Mouse (Mus musculus) frontal cortex, adult 2 months (tissue): ENCODE data around the gene Siae. TPM values are rescaled to one million over a fixed set of nuclear protein-coding genes. Genes with fewer than 3 reads are reported as not detected.
A peak's percentile ranks its signal among the peaks of the same experiment; 100 is the strongest.

Experiments used
- DNase-seq, 2 experiments: peaks; one replicate each; pipeline ENCODE4 v3.0.0; 2022; ENCODE audit warnings: low spot score in 1 of 2; ENCODE audit errors: extremely low spot score in 1 of 2
- polyA plus RNA-seq: library from polyadenylated mRNA; depleted of rRNA; stranded (reverse); fragments of >200 nt; gene quantifications from 2 replicates; pipeline ENCODE4 v1.2.3, GENCODE M21; 2012; rRNA removed

Gene Siae
- 14.2 and 14.5 TPM in 2 replicates for polyA plus RNA-seq

DNA sequence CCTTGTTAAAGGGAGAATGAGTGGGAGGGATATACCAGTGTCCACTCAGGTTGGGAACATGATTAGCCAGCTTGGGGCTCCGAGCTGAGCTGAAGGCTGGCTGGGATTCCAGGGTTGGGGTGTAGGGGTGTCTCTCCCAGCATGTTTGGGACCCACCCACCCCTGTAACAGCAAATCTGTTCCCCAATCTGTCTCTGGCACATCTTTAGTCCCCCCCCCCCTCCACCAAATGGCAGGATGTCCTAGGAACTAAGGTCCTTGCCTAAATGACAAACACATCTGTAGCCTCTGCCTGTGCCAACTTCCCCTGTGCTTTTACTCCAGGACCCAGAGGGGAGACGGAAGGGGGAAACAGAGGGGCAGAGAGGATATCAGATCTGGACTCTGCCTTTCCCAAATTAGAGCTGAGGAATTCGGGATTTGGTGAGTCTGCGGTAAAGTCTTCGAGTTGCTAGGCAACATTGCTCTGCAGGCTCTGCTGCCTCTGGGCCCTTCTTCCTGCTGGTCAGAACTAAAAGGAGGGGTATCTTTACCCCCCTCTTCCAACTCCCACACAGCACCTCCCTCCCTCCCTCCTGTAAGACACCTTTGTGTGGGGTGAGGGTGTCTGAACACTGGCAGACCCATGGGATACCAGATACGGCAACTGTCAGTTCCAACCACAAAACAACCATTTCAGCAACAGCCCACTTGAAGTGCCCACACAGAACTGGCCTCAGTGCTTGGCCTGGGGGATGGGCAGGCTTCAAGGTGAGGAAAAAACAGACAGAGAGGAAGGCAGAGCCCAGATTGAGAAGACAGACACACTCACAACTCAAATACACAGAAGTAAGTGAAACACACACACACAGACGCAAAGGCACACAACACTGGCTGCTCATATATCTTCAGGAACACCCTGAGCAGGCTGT is at the start of gene Siae:
Siae (plus strand) TSS at position 861 of the 911 bp plus-strand sequence.
- DNase-seq, result no peak

DNA sequence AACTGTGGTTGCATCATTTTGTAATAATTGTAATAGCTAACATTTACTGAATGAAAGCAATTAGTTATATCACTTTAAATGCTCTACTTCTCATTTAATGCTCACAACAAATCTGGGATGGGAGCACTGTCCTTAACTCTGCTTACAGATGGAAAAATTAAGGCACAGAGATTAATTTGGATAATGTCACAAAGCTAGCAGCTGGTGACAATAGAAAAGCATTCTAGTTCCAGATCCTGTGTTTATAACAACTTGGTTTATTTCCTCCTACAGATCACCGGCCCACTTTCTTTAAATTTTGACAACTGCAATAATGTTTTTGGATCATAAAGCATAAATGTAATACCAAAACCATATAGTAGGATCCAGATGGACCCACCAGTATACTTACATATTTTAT is 49.5 kb upstream of the Siae start:
- DNase-seq, result no peak

GRCm38 (mm10) chr9:37512097-37512496 is 43.4 kb upstream of the Siae start:
- no peak for DNase-seq

DNA sequence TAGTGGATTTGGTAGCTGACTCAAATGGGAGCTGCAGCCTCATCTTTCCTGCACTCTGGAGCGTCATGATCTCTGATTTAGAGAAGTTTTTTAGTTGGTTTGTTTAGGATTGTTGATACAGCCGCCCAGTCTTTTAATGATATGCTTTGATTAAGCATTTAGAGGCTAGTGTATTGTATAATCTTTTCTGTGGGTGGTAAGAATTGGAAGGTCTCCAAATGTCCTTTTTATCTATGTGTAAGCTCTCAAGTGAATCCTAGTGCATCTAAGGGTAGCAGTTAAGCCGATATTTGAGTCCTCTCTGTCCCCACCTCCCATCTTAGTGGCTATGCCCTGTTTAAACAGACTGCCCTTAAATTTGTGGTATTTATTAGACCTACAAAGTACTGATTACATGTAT is 41.0 kb upstream of the Siae start:
- DNase-seq, result no peak

- no peak for DNase-seq
These were observed 38.0 kb upstream of the Siae start for GRCm38 (mm10) chr9:37517467-37517866.

DNA sequence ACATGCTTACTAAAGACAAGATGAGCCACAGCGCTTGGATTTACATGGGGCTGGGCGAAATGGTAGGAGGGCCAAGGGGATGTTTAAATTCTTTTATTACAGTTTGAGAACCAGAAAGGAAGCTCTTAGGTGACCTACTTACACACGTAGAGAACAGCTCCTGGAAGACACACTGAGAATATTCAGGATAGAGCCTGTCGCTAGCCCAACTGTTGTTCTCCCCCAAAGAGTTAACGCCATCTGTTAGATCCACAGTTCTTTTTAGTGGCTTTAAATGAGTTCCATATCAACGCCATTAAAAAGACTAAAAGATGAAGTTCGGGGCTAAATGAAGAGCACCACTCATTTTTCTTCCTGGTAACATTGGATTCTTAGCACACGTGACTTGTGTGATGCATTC is 36.5 kb upstream of the Siae start:
- DNase-seq, result peak in 1 of 2 experiments; percentile 54

DNA sequence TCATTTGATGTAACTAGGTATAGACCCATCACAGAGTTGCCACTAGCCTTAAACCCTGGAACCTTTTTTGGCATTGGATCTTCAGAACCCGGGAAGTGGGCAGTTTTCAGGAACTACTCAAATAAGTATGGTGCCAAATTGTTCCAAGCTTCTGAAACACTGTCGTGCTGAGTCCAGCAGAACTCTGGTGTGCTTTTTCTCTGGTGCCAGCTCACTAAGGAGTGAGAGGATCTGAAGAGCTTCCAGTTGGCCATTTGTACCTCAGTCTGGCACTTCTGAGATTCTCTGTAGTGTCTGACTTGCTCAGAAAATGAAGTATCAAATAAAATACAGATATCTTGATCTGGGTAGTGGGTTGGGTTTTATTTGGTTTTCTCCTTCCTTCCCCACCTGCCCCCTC is 35.5 kb upstream of the Siae start:
- DNase-seq, result no peak

- no peak for DNase-seq
These were observed 30.0 kb upstream of the Siae start for GRCm38 (mm10) chr9:37525461-37525860.

DNA sequence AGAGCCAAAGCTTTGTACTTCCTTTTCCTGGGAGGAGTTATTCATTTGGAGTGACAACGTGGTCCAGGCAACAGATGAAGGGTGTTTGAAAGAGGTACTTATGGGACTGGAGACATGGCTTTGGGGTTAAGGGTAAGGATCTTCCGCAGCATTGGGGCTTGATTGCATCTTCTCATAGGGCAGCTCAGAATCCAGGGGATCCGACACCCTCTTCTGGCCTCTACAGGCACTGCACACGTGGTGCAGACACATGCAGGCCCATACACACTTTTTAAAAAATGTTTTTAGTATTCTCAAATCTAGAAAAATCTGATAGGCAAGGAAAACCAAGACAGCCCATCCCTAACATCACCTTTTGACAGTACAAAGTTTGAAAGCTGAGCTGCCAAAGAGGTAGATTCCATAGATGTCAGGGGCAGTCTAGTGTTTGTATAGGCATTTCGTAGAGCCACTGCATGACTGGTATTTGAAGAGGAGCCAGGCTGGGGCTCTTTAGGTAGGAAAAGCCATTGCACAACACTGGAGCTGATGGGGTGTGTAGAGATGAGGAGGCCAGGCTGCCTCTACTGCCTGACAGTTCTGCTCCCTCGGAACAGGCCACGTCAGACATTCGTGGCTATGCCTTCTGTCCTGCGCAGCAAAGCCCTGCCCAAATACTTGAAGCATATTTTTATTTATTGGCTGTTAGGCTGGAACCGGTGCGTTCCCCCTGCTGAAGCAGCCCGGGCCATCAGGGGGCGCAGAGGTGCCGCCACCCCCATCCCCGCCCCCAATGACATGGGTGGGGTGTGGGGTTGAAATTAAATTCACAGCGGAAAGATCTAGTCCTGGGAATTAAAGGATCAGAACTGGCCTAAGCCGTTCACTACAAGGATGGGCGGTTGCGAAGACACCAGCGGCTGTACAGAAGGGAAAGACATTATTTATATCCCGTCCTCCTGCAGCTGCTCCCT is 28.8 kb upstream of the Siae start:
- no peak for DNase-seq

DNA sequence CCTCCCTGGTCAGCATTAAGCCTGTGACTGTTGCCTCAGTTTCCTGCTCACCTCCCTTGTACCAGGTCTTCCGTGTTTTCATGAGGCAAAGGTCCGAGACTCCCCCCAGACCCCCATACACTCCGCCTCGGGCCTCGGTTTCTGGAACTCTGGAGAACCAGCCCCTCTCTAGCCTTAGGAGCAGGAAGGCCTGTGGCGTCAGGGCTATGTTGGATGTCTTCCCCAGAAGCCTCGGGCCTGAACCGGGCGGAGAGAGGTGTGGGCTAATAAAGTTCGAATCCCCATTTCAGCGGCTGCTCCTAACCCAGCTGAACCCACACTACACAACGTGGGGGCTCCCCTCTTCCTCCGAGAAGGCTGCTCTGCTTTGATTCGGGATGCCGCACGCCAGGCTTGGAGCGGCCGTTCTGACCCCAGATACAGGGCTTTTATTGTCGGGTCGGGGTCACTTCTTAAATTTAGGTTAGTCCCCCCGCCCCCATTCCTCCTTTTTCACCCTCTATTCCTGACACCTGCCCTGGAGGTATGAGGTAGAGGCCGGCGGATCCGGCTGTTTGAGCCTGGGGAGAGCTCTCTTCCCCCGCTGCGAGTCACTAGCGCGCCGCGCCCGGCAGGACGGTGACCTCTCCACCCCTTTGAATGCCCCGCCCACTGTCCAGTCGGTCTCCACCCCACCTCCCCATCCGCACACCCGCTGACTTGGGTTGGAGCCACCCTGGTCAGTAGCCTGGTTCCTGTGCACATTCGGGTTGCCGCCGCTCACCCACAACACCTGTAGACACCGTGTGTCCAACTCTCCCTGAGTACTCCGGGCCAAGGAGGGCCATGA is 27.9 kb upstream of the Siae start, which contains the start of gene Esam:
Esam (plus strand) TSS at position 683 of the 829 bp plus-strand sequence.
- no peak for DNase-seq

DNA sequence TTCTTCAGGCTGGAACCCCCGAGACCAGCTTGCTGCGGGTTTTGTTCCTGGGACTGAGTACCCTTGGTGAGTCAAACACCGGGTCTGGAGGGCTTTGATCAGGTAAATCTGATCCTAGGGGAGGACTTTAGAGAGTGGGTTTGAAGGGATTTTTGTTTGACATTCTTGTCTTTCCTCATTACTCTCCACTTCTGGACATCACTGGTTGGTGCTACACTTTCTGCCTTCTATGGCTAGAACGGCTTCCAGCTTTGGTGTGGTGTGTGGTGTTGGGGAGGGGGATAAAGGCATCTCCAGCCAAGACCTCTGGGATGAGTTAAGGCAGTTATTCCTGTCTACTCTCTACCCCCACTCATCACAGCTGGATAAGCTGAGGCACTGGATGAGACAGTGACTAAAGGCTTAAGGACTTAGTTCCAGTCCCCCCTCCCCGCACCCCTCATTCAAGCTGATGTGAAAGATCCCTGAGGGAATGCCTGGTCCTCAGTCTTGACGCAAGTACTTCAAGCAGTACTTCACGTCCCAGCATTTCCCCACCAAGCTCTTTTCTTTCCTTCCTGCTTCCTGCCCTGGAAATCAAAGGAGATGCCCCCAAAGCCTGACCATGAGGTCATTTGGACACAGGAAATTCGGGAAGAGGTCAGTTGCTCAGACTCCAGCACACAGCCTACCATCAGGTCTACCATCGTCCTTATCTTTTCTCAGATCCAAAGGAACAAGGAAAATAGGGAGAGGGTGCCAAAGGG is 27.1 kb upstream of the Siae start:
- no peak for DNase-seq

GRCm38 (mm10) chr9:37530031-37530887 is 25.2 kb upstream of the Siae start:
- no peak for DNase-seq

- DNase-seq, result no peak
These were observed 24.4 kb upstream of the Siae start for GRCm38 (mm10) chr9:37530888-37531705.

DNA sequence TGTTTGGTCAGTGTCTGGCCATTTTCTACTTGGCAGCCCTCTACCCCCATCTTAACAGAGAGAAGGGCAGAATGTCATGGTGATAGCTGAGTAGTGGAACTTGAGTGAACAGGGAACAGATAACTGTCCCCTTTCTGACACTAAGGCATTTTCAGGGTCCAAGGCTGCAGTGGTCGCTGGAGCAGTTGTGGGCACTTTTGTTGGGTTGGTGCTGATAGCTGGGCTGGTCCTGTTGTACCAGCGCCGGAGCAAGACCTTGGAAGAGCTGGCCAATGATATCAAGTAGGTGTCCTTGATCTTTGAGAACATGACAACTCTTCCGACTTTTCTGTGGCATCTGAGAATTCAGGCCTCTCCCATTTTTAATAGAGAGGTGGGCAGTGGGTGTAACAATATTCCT is 18.6 kb upstream of the Siae start:
- no peak for DNase-seq

DNA sequence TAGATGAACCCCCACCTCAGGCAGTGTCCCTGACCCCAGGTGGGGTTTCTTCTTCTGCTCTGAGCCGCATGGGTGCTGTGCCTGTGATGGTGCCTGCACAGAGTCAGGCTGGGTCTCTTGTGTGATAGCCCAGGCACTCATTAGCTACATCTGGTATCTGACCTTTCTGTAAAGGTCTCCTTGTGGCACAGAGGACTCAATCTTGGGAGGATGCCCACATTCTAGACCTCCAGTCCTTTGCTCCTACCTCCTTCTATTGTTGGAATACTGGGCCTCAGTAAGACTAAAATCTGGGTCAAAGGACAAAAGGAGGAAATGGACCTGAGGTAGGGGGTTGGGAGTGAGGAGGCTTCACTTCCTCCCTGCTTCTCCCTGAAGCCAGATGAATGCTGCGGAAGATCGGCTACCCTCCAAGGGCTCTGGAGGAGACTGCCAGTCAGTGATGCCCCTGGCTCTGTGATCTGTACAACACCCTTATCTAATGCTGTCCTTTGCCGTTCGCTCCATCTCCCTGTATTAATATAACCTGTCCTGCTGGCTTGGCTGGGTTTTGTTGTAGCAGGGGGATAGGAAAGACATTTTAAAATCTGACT is 17.7 kb upstream of the Siae start:
- DNase-seq, result no peak

DNA sequence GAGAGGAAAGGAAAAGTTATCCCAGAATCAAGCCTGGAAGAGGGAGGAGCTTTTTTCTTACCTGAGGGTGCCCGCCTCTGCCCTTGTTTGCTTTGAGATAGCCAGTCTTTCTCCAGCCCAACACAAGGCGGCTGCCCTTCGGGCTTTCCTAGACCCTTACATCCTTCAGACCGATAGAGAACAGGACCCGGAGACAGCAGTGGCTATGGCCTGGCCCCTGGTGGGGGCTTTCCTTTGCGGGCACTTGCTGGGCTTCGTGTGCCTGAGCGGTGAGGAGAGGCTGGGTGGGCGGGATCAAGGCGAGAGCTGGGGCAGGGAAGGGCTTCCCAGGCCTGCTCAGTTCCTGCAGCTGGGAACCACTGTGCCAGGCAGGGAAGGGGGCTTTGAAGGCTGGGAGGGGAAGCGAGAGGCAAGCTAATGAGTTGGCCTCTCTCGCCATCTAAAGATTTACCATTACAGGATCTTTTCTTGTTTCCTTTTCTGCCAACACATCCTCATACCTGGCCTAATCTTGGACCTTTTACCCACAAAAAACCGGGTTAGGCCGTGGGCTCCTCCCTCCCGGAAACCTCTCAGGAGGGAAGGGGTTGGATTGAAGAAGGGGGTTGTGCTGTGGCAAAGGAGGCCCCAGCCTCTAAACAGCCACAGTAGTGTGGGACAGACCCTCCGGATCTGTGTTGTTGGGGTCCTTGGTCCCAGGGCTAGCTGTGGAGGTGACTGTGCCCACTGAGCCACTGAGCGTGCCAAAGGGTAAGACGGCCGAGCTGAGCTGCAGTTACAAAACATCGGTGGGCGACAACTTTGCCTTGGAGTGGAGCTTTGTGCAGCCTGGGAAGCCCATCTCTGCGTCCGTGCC is 16.1 kb upstream of the Siae start, which contains the start of gene Vsig2:
Vsig2 (plus strand) TSS at position 86 of the 856 bp plus-strand sequence.
- no peak for DNase-seq
